Mouse (Mus musculus) urinary bladder, adult 2 months (tissue): ENCODE measurements around the gene Zyx. TPM values are rescaled to one million over a fixed set of nuclear protein-coding genes. Genes with fewer than 3 reads are reported as not detected.

ENCODE experiments used
- DNase-seq: peaks from one replicate; pipeline ENCODE4 v3.0.0; 2022; ENCODE audit warnings: low spot score
- polyA plus RNA-seq: library from polyadenylated mRNA; depleted of rRNA; stranded (reverse); fragments of >200 nt; gene quantifications from 2 replicates; pipeline ENCODE4 v1.2.3, GENCODE M21; 2012; rRNA removed

Gene Zyx
- polyA plus RNA-seq, 1 experiment: 124 TPM

- peak; percentile 56 for DNase-seq
These were observed 46.8 kb downstream of the Zyx start for GRCm38 (mm10) chr6:42395960-42396809.

- no peak for DNase-seq
These were observed 47.7 kb downstream of the Zyx start for GRCm38 (mm10) chr6:42397041-42397657.

DNA sequence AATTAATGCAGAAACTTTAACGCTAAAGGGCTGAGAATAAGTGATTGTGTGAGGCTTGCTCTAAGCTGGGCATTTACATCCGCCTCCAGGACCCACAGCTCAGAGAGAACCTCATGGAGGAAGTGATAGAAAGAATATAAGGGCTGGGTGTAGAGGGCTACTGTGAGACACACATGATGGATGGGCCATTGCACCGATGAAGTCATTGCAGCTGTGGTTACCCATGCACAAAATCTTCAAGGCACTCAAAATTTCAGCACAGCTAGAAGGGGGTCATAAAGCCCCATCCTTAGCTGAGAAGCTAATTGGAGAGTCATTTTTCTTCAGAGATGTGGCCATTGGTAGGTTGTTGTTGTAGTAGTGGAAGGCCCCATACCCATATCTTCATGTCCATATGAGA, 48.9 kb downstream of the Zyx start:
- DNase-seq: no peak

DNA sequence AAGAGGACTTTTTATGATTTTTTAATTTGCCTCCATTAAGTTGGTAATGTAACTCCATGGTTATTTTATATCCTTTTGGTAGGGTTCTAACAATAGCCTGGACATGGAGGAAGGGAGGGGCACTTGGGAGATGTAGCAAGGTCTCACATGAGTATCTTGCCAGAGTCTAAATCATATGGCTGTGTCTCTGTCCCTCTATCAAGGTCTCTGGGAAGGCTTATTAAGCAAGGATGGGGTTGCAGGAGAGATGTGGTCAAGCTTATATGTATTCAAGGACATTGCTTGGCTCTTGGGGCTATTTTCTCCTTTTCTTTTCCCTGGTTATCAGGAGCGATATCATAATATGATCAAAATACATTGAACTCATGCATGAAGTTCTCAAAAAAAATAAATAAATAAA, 49.6 kb downstream of the Zyx start:
- DNase-seq: no peak

GRCm38 (mm10) chr6:42399938-42400337, 50.5 kb downstream of the Zyx start, which contains the start of gene Tas2r143:
Tas2r143 (plus strand) TSS chr6:42400238.
- DNase-seq: no peak

GRCm38 (mm10) chr6:42405134-42405533, 55.7 kb downstream of the Zyx start, which contains the start of gene Tas2r135:
Tas2r135 (plus strand) TSS chr6:42405434.
- DNase-seq: no peak

Other genes starting within 250 kb of the Zyx start
- gene Tas2r139, start 208.7 kb upstream of the Zyx start, polyA plus RNA-seq: not detected in 2 replicates
- not detected in 2 replicates for gene Tas2r144, start 134.3 kb upstream of the Zyx start, polyA plus RNA-seq
- 34.1 and 35.8 TPM in 2 replicates for gene Gstk1, start 103.7 kb upstream of the Zyx start, polyA plus RNA-seq
- 2.5 and 3.1 TPM in 2 replicates for gene Tmem139, start 87.7 kb upstream of the Zyx start, polyA plus RNA-seq
- 32.0 and 35.1 TPM in 2 replicates for gene Casp2, start 84.6 kb upstream of the Zyx start, polyA plus RNA-seq
- gene Clcn1, start 62.9 kb upstream of the Zyx start, polyA plus RNA-seq: 0.21 and 0.35 TPM in 2 replicates
- 0.63 and 0.92 TPM in 2 replicates for gene Fam131b, start 25.0 kb upstream of the Zyx start, polyA plus RNA-seq
- 27.6 and 33.6 TPM in 2 replicates for gene Epha1, start 23.6 kb downstream of the Zyx start, polyA plus RNA-seq
- 0.47 and 0.49 TPM in 2 replicates for gene Tas2r143, start 50.6 kb downstream of the Zyx start, polyA plus RNA-seq
- gene Tas2r135, start 55.8 kb downstream of the Zyx start, polyA plus RNA-seq: 0.30 and 0.37 TPM in 2 replicates
- not detected in 2 replicates for gene Tas2r126, start 84.9 kb downstream of the Zyx start, polyA plus RNA-seq
- not detected in 2 replicates for gene Olfr458, start 115.6 kb downstream of the Zyx start, polyA plus RNA-seq
- not detected in 2 replicates for gene Olfr457, start 126.7 kb downstream of the Zyx start, polyA plus RNA-seq
- not detected in 2 replicates for gene Olfr456, start 137.6 kb downstream of the Zyx start, polyA plus RNA-seq
- gene Olfr455, start 198.0 kb downstream of the Zyx start, polyA plus RNA-seq: 0.01 TPM in 1 of 2 replicates, not detected in the other
- not detected in 2 replicates for gene Tcaf3, start 248.1 kb downstream of the Zyx start, polyA plus RNA-seq